Mouse (Mus musculus) embryonic facial prominence, embryonic 14.5 days (tissue): ENCODE measurements around the gene Dapk2. TPM values are rescaled to one million over a fixed set of nuclear protein-coding genes. Genes with fewer than 3 reads are reported as not detected.
A peak's percentile ranks its signal among the peaks of the same experiment; 100 is the strongest.

ENCODE experiments used
- ATAC-seq: fragments of 200-750 bp; cut with Nextera tagmentation; 2 replicates; pipeline ENCODE4 v1.8.0; 2017; ENCODE audit warnings: low read depth, moderate number of reproducible peaks, moderate TSS enrichment
- DNase-seq: peaks from one replicate; pipeline ENCODE4 v3.0.0-alpha.2; 2015; ENCODE audit warnings: low spot score
- H3K27ac ChIP-seq: fragments of 300-500 bp; sonication (generic); replicated peaks from 2 replicates; pipeline ENCODE4 v1.5.1; 2014; ENCODE audit warnings: low read depth, mild to moderate bottlenecking, low read length, moderate library complexity
- H3K27me3 ChIP-seq: fragments of 300-500 bp; sonication (generic); replicated peaks from 2 replicates; pipeline ENCODE4 v1.6.1; 2014; ENCODE audit warnings: low read length; ENCODE audit not compliant: control insufficient read depth, insufficient read depth
- H3K36me3 ChIP-seq: fragments of 300-500 bp; sonication (generic); 2 replicates; pipeline ENCODE4 v1.6.1; 2014; ENCODE audit warnings: low read length, mixed read lengths; ENCODE audit not compliant: control insufficient read depth, insufficient read depth
- H3K4me1 ChIP-seq: fragments of 300-500 bp; sonication (generic); 2 replicates; pipeline ENCODE4 v1.6.1; 2014; ENCODE audit warnings: antibody characterized with exemption, low read length; ENCODE audit not compliant: control insufficient read depth, insufficient read depth
- H3K4me2 ChIP-seq: fragments of 300-500 bp; sonication (generic); 2 replicates; pipeline ENCODE4 v1.6.1; 2014; ENCODE audit warnings: low read depth, mild to moderate bottlenecking, low read length, moderate library complexity, mixed read lengths
- H3K4me3 ChIP-seq: fragments of 300-500 bp; sonication (generic); 2 replicates; pipeline ENCODE4 v1.5.1; 2014; ENCODE audit warnings: low read depth, mild to moderate bottlenecking, low read length
- H3K9ac ChIP-seq: fragments of 300-500 bp; sonication (generic); 2 replicates; pipeline ENCODE4 v1.6.1; 2014; ENCODE audit warnings: low read depth, mild to moderate bottlenecking, low read length, moderate library complexity, mixed read lengths
- H3K9me3 ChIP-seq: fragments of 300-500 bp; sonication (generic); 2 replicates; pipeline ENCODE4 v1.6.1; 2016; ENCODE audit warnings: low read length; ENCODE audit not compliant: control insufficient read depth
- WGBS: fragments of 180-500 bp; shearing (Covaris S2); extraction: QIAGEN DNeasy Blood & Tissue Kit; methylation state at CpG from one replicate; pipeline ENCODE4 v1.1.7; 2014; 5-methylcytosine and 5-hydroxymethylcytosine counted together
- polyA plus RNA-seq: library from polyadenylated mRNA; unstranded; fragments of >200 nt; fragmentation: Nextera tagmentation; extraction: Ambion mirVana; gene quantifications from 2 replicates; pipeline ENCODE4 v1.2.1, GENCODE M21; 2014

Gene Dapk2
- polyA plus RNA-seq, 1 experiment from 2014 or later = 14.3 TPM

DNA sequence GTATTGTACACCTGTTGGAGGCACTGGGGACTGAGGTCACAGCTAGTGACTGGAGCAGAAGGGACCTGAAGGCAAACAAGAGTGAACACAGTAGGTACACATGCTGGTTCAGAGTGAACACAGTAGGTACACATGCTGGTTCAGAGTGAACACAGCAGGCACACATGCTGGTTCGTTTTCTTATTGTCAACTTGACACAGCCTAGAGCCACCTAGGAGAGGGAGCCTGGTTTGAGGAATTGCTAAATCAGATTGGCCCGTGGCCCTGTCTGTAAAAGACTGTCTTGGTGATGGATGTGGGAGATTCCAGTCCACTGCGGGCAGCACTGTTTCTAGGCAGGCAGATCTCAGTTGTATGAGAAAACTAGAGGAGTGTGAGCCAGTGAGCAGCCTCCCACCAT is 25.0 kb downstream of the Dapk2 start:
- Histone ChIP-seq H3K9me3 (no peaks in the 10 kb centered on the region), H3K27me3 (no peaks in the 10 kb centered on the region), H3K4me1 (peaks cover 3% of the 10 kb centered on the region; the same call in 1 of the 2 replicates), H3K4me3 (no peak overlapping the region), H3K36me3 (no peaks in the 10 kb centered on the region), H3K27ac (no peak overlapping the region), H3K4me2 (no peak overlapping the region), H3K9ac (no peak overlapping the region)
- no peak for ATAC-seq
- no peak for DNase-seq
- WGBS = 70% methylated on average over 3 of the region's 3 CpGs

DNA sequence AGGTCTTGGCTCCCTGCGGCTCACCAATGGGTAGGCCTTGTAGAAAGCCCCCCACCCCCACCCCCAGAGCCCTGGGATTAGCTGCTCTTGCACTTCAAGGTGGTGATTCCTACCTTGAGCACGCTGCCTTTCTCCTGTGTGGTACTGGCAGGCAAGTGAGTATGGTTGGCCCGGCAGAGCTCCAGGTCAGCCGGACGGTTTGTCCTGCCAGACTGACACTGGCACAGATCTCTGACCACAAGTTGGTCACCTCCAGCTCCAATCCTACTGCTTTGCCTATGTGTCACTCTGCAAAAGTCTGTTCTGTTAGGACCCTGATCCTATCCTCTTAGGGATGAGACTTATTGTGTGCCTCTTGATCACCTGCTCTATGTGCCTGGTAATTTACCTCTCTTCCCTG is 26.5 kb downstream of the Dapk2 start:
- 71% methylated on average over 5 of the region's 5 CpGs for WGBS
- Histone ChIP-seq H3K4me1 (peaks cover 3% of the 10 kb centered on the region; the same call in 1 of the 2 replicates), H3K9me3 (no peaks in the 10 kb centered on the region), H3K27me3 (no peaks in the 10 kb centered on the region), H3K36me3 (no peaks in the 10 kb centered on the region), H3K27ac (no peak overlapping the region), H3K4me3 (no peak overlapping the region), H3K4me2 (no peak overlapping the region), H3K9ac (no peak overlapping the region)
- DNase-seq = no peak
- ATAC-seq = no peak

DNA sequence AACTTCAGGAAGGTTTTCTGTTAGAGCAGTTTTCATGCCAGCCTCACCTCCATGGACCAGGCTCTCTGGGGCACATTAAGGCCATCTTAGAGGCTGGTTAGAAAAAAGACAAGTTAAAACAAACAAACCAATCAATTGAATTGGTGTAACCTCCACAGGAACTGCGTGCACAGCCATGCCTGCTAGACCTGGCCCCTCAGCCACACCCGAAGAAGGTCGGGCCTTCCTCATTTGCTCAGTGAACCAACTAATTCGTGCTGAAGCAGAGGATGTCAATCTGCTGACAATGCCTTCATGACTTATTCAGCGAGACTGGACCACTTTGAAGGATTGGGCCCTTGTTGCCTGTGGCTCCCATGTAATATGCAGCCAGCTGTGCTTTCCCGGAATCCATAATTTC is 28.4 kb downstream of the Dapk2 start:
- H3K36me3 ChIP-seq = no peaks in the 10 kb centered on the region
- H3K9ac ChIP-seq = no peak overlapping the region
- H3K27ac ChIP-seq = no peak overlapping the region
- H3K27me3 ChIP-seq = no peaks in the 10 kb centered on the region
- no peaks in the 10 kb centered on the region for H3K9me3 ChIP-seq
- H3K4me1 ChIP-seq = peaks cover 3% of the 10 kb centered on the region; the same call in 1 of the 2 replicates
- ATAC-seq = no peak
- no peak overlapping the region for H3K4me3 ChIP-seq
- WGBS = 41% methylated on average over 6 of the region's 6 CpGs
- DNase-seq = no peak
- no peak overlapping the region for H3K4me2 ChIP-seq

DNA sequence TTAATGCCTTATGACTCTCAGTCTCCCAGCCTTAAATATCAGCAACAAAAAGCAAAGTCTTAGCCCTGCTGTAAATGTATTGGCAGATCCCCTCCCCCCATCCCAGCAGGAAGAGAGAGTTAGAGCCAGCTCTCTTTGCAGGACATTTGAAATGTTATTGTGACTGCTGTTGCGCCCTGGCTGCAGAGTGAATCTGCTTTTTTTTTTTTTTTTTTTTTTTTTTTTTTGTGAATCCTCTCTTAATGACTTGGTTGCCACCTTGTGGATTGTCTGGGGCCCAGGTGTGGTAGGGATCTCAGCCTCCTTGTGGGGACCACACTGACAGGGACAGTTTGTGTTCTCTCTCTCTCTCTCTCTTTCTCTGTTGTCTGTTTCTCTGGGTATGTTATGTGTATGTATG is 31.0 kb downstream of the Dapk2 start:
- Histone ChIP-seq H3K4me3 (no peak overlapping the region), H3K27ac (no peak overlapping the region), H3K27me3 (no peaks in the 10 kb centered on the region), H3K9me3 (no peaks in the 10 kb centered on the region), H3K36me3 (no peaks in the 10 kb centered on the region), H3K4me2 (no peak overlapping the region), H3K4me1 (no peaks in the 10 kb centered on the region), H3K9ac (no peak overlapping the region)
- 72% methylated on average over 1 of the region's 1 CpGs for WGBS
- ATAC-seq = no peak
- no peak for DNase-seq

DNA sequence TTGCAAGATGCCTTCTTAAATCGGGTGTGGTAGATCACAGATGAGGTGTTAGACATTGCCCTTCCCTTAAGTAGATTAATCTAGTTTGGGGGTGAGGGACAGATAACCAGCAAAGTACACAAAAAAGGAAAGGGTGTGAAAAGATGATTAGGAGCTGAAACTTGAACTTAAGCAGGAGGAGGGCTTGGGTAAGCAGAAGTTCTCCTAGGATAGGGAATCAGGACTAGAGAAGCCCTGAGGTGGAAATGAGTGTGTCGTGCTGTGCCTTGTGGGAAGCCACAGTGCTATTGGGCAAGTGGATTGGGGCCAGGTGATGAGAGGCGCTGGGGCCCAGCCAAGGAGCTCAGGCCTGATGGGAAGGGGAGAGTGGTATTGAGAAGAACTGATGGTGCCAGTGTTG is 36.0 kb downstream of the Dapk2 start:
- H3K27ac ChIP-seq = no peak overlapping the region
- no peak overlapping the region for H3K9ac ChIP-seq
- no peaks in the 10 kb centered on the region for H3K36me3 ChIP-seq
- H3K4me3 ChIP-seq = no peak overlapping the region
- ATAC-seq (no peak), DNase-seq (no peak)
- H3K9me3 ChIP-seq = no peaks in the 10 kb centered on the region
- no peaks in the 10 kb centered on the region for H3K4me1 ChIP-seq
- 78% methylated on average over 3 of the region's 3 CpGs for WGBS
- H3K4me2 ChIP-seq = no peak overlapping the region
- H3K27me3 ChIP-seq = no peaks in the 10 kb centered on the region

DNA sequence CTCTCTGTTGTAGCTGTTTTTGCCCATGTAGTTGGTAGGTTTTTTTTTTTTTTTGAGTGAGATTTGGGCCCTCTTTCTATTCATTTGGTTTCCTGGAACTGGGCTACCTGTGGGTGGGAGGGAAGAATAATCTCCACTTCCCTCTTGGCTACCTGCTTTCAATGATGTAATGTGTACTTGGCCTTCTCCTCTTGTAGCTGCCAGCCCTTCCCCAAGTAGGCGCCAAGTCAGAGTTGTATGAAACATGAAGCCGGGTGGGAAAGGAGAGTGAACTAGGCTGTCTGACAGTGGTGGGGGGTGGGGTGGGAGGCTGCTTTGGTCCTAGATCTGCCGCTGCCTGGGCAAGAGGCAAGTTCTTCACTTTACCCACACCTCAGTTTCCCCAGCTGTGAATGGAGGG is 38.5 kb downstream of the Dapk2 start:
- Histone ChIP-seq H3K4me3 (no peak overlapping the region), H3K9me3 (no peaks in the 10 kb centered on the region), H3K27me3 (no peaks in the 10 kb centered on the region), H3K27ac (no peak overlapping the region), H3K4me1 (no peaks in the 10 kb centered on the region), H3K4me2 (no peak overlapping the region), H3K9ac (no peak overlapping the region), H3K36me3 (no peaks in the 10 kb centered on the region)
- 42% methylated on average over 3 of the region's 3 CpGs for WGBS
- ATAC-seq (no peak; the same call in 1 of the 2 replicates), DNase-seq (peak; percentile 59)

DNA sequence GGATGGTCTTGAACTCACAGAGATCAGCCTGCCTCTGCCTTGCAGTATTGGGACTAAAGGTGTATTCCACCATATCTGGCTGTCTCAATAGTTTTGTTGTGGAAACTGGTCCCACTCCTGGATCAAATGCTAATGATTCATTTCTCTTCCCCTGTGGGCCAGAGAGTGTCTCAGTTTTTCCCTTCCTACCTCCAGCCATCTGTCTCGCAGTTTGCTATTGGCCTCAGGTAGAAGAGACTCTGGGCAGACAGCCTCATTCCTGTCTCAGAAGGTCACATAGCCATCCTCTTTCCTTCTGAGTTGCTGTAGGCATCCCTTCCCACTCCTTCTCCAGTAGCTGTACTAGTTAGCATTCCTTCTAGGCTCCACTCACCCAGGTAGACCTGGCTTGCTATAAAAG is 40.5 kb downstream of the Dapk2 start:
- no peaks in the 10 kb centered on the region for H3K27me3 ChIP-seq
- no peak overlapping the region for H3K4me3 ChIP-seq
- ATAC-seq (no peak), DNase-seq (no peak)
- H3K27ac ChIP-seq = no peak overlapping the region
- H3K4me2 ChIP-seq = no peak overlapping the region
- no peaks in the 10 kb centered on the region for H3K36me3 ChIP-seq
- no peaks in the 10 kb centered on the region for H3K9me3 ChIP-seq
- H3K9ac ChIP-seq = no peak overlapping the region
- WGBS = 73% methylated on average over 1 of the region's 1 CpGs
- H3K4me1 ChIP-seq = no peaks in the 10 kb centered on the region

DNA sequence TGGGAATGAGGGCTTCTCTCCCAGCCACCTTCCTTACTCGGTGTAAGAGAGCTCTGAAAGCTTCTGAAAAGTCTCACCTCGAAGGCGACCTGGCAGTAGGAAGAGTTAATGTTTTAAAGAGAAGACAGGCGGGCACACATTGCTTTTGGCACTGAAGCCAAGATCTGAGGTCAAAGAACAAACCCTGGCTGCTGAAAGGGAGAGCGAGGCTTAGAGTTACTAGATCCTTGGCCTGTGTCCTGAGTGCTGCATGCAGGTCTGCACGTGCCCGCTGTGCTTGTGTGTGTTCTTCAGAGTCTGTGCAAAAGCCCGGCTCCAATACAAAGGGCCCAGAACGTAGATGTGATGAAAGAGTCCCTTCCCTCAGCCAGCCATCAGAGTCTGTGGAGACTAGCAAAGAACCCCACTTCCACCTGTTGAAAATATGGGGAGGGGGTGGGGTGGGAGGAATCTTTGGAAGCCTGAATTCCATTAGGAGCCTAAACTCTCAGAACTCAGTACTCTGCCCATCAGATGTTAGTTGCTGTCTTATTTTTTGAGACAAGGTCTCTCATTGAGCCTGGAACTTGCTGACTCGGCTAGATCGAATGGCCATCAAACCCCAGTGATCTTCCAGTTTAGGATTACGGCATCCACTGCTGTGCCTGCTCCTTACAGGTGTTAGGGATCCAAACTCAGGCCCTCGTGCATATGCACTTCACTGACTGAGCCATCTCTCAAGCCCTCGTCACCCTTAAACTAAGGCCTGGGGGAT is 41.8 kb downstream of the Dapk2 start:
- Histone ChIP-seq H3K4me2 (no peak overlapping the region), H3K9ac (no peak overlapping the region), H3K27ac (no peak overlapping the region), H3K27me3 (no peaks in the 10 kb centered on the region), H3K36me3 (no peaks in the 10 kb centered on the region), H3K4me3 (no peak overlapping the region), H3K9me3 (no peaks in the 10 kb centered on the region), H3K4me1 (no peaks in the 10 kb centered on the region)
- WGBS = 74% methylated on average over 14 of the region's 14 CpGs
- peak; percentile 35 for DNase-seq
- no peak for ATAC-seq

DNA sequence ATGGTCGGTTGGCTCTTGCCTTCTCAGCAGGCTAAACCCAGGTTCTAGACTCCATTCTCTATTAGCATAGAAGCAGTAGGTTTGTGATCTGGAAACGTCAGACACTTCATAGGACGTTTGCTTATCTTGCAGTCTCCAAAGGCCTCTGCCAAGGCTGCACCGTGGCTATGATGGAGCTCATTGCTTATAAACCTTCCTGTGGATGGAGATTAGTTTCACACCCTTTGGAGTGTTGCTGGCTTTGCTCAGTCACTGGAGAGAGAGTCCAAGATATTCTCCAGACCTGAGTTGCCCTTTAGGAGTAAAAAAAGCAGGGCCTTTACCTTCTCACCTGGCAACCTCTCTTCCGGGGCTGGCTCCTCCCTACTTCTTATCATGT is 42.4 kb downstream of the Dapk2 start:
- Histone ChIP-seq H3K4me1 (no peaks in the 10 kb centered on the region), H3K27ac (no peak overlapping the region), H3K27me3 (no peaks in the 10 kb centered on the region), H3K9ac (no peak overlapping the region), H3K9me3 (no peaks in the 10 kb centered on the region), H3K4me3 (no peak overlapping the region), H3K36me3 (no peaks in the 10 kb centered on the region), H3K4me2 (no peak overlapping the region)
- ATAC-seq = no peak
- DNase-seq = no peak
- 72% methylated on average over 5 of the region's 5 CpGs for WGBS
